Mouse (Mus musculus) liver, embryonic 13.5 days (tissue): Measurements from ENCODE around the gene Tcl1. TPM values are rescaled to one million over a fixed set of nuclear protein-coding genes. Genes with fewer than 3 reads are reported as not detected.
A peak's percentile ranks its signal among the peaks of the same experiment; 100 is the strongest.

Source experiments
- ATAC-seq: fragments of 200-750 bp; cut with Nextera tagmentation; 2 replicates; pipeline ENCODE4 v1.8.0; 2017; ENCODE audit warnings: low read depth, mild to moderate bottlenecking, moderate number of reproducible peaks, moderate library complexity
- DNase-seq: peaks from one replicate; pipeline ENCODE4 v3.0.0; 2022
- H3K27ac ChIP-seq: fragments of 300-500 bp; sonication (generic); 2 replicates; pipeline ENCODE4 v1.5.1; 2015; ENCODE audit warnings: moderate library complexity, mild to moderate bottlenecking, inconsistent platforms
- H3K27me3 ChIP-seq: fragments of 300-500 bp; sonication (generic); 2 replicates; pipeline ENCODE4 v1.6.1; 2015; ENCODE audit warnings: mild to moderate bottlenecking, inconsistent platforms
- H3K36me3 ChIP-seq: fragments of 300-500 bp; sonication (generic); 2 replicates; pipeline ENCODE4 v1.6.1; 2015; ENCODE audit warnings: mild to moderate bottlenecking, inconsistent platforms
- H3K4me1 ChIP-seq: fragments of 300-500 bp; sonication (generic); replicated peaks from 2 replicates; pipeline ENCODE4 v1.6.1; 2015; ENCODE audit warnings: inconsistent platforms
- H3K4me2 ChIP-seq: fragments of 300-500 bp; sonication (generic); 2 replicates; pipeline ENCODE4 v1.6.1; 2015; ENCODE audit warnings: inconsistent platforms, mild to moderate bottlenecking, moderate library complexity
- H3K4me3 ChIP-seq: fragments of 300-500 bp; sonication (generic); replicated peaks from 2 replicates; pipeline ENCODE4 v1.5.1; 2015; ENCODE audit warnings: mild to moderate bottlenecking, inconsistent platforms
- H3K9ac ChIP-seq: fragments of 300-500 bp; sonication (generic); 2 replicates; pipeline ENCODE4 v1.6.1; 2015; ENCODE audit warnings: mild to moderate bottlenecking, inconsistent platforms
- H3K9me3 ChIP-seq: fragments of 300-500 bp; sonication (generic); replicated peaks from 2 replicates; pipeline ENCODE4 v1.6.1; 2016; ENCODE audit warnings: inconsistent platforms
- WGBS: fragments of 180-500 bp; shearing (Covaris S2); methylation state at CpG from one replicate; pipeline ENCODE4 v1.1.7; 2015; ENCODE audit not compliant: insufficient replicate concordance; 5-methylcytosine and 5-hydroxymethylcytosine counted together
- polyA plus RNA-seq: library from polyadenylated mRNA; unstranded; fragments of >200 nt; fragmentation: Nextera tagmentation; extraction: Ambion mirVana; gene quantifications from 2 replicates; pipeline ENCODE4 v1.2.1, GENCODE M21; 2015

The Tcl1 gene
- not detected in 2 replicates for polyA plus RNA-seq

DNA sequence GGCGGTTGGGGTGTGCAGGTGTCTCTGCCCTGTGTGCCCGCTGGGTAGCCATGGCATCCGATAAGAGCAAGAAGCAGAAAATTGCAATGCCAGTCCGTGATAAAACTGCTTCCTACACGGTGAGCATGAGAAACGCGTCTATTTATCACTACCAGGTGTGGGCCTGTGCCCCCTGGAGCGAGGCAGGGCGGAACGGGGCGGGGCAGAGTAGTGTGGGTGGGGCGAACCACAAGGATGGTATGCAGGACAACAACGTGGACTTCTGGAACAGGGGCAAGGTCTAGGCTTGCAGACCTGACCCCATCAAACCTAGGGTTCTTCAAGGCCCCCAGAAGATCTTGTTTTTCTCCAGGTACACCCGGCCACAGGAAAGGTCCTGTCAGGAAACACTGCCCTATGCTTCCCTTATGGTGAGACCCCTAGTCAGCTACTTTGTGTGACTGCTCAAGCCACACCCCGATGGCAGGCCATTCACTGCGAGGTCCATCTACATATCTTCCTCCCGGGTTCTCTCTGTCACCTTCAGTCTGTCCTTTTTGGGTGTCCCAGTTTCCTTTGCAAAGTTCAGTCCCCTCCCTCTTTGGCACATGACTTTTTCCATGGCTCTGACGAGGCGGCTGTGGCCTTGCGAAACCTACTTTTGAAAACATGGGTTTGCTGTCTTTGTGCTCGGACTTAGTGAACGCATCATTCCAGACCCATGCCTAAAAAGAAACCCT, at the start of gene Tcl1:
Tcl1 (minus strand) TSS at position 193 of the 719 bp plus-strand sequence.
- Histone ChIP-seq H3K4me2 (no peak within 1 kb of the TSS), H3K4me1 (no peaks in the 10 kb centered on the region), H3K9ac (no peak within 1 kb of the TSS), H3K36me3 (no peaks in the 10 kb centered on the region), H3K27ac (no peak within 1 kb of the TSS), H3K9me3 (peaks cover 3% of the 10 kb centered on the region; the same call in 1 of the 2 replicates), H3K27me3 (no peaks in the 10 kb centered on the region), H3K4me3 (no peak within 1 kb of the TSS)
- no peak for ATAC-seq
- no peak for DNase-seq
- 71% methylated on average over 22 of the region's 22 CpGs for WGBS

DNA sequence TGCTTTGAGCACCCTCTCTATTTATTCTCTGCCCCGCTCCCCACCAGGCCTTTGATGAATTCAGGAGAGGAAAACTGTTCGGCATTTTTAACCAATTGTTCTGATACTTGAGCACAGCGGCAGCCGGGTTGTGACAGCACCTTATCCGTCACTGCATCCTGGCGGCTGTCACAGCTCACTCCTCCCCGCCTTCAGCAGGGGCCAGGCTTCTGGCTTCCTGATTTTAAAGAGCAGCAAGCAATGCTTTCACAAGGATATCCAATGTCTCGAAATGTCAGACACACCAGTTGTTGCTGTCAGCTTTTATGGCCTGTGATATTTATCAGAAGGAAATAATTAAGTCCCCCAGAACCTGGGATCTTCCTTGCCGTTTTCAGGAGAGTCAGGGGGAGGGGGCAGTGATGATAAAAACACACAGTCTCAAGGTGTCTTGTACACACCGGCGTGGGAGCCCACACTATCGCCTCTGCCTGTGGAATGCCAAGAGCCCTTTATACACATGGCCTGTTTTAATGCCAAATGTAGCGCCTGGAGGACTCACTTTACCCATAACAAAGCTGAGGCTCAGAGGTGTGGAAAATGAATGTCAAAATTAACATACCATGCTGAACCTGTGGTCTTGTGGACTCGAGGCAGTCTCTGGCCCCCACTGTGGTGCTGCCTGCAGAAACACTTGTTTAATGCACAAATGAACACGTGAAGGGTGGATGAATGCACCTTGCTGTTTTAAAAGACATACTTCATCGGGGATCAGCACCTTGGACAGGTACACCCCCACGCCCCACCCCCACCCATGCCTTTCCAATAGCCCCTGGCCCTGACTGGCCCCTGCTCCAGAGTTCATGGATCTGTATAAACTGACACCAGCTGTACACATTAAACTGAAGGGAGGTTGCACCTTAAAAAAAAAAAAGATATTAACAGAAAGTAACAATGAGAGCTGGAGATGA, 48.7 kb upstream of the Tcl1 start:
- no peaks in the 10 kb centered on the region for H3K27me3 ChIP-seq
- H3K27ac ChIP-seq = no peak overlapping the region
- WGBS = 51% methylated on average over 17 of the region's 17 CpGs
- no peak for ATAC-seq
- H3K4me1 ChIP-seq = no peaks in the 10 kb centered on the region
- H3K4me2 ChIP-seq = no peak overlapping the region
- no peak overlapping the region for H3K4me3 ChIP-seq
- no peaks in the 10 kb centered on the region for H3K36me3 ChIP-seq
- no peak for DNase-seq
- H3K9ac ChIP-seq = no peak overlapping the region
- peaks cover 3% of the 10 kb centered on the region; the same call in 1 of the 2 replicates for H3K9me3 ChIP-seq

DNA sequence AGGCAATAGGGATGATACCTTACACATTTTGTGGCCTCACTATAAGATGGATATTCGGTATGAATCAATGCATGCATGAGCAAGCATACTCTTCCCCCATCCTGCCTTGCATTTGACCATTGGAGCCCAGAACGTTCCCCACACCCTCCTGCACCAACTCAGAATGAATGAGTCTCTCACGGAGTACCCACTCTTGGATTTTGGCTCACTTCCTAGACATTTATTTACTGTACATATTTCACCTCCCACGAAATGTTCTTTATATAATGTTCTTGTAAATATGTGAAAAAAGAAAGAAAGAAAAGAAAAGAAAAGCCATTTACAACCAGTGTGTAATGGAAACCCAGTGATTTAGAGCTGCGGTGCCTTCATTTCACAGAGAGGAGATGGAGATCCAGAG, 44.5 kb upstream of the Tcl1 start:
- whole genome bisulfite sequencing = 49% methylated on average over 5 of the region's 5 CpGs
- no peak for ATAC-seq
- Histone ChIP-seq H3K4me1 (no peaks in the 10 kb centered on the region), H3K4me2 (no peak overlapping the region), H3K9ac (no peak overlapping the region), H3K27ac (no peak overlapping the region), H3K9me3 (no peaks in the 10 kb centered on the region; the same call in 1 of the 2 replicates), H3K27me3 (no peaks in the 10 kb centered on the region), H3K4me3 (no peak overlapping the region), H3K36me3 (no peaks in the 10 kb centered on the region)
- no peak for DNase-seq

- ATAC-seq (no peak), DNase-seq (no peak)
- Histone ChIP-seq H3K36me3 (no peaks in the 10 kb centered on the region), H3K27me3 (no peaks in the 10 kb centered on the region), H3K27ac (no peak overlapping the region), H3K4me2 (no peak overlapping the region), H3K9me3 (no peaks in the 10 kb centered on the region), H3K4me1 (no peaks in the 10 kb centered on the region), H3K4me3 (no peak overlapping the region), H3K9ac (no peak overlapping the region)
- 7% methylated on average over 3 of the region's 3 CpGs for WGBS
These were observed 43.5 kb upstream of the Tcl1 start for GRCm38 (mm10) chr12:105266096-105266495.

- WGBS = 38% methylated on average over 4 of the region's 4 CpGs
- Histone ChIP-seq H3K4me2 (no peak overlapping the region), H3K27ac (no peak overlapping the region), H3K27me3 (no peaks in the 10 kb centered on the region), H3K9me3 (0 out of 2 replicates have a peak, but pooled peaks cover 3% of the 10 kb centered on the region), H3K4me3 (no peak overlapping the region), H3K36me3 (no peaks in the 10 kb centered on the region), H3K9ac (no peak overlapping the region), H3K4me1 (no peaks in the 10 kb centered on the region)
- ATAC-seq (no peak), DNase-seq (no peak)
These were observed 36.6 kb upstream of the Tcl1 start for GRCm38 (mm10) chr12:105259221-105259620.

GRCm38 (mm10) chr12:105258787-105259186, 36.2 kb upstream of the Tcl1 start:
- no peak overlapping the region for H3K4me3 ChIP-seq
- DNase-seq = no peak
- H3K4me2 ChIP-seq = no peak overlapping the region
- H3K27me3 ChIP-seq = no peaks in the 10 kb centered on the region
- no peaks in the 10 kb centered on the region for H3K36me3 ChIP-seq
- no peak for ATAC-seq
- H3K9me3 ChIP-seq = 0 out of 2 replicates have a peak, but pooled peaks cover 3% of the 10 kb centered on the region
- no peaks in the 10 kb centered on the region for H3K4me1 ChIP-seq
- no peak overlapping the region for H3K27ac ChIP-seq
- no peak overlapping the region for H3K9ac ChIP-seq
- 6% methylated on average over 9 of the region's 9 CpGs for WGBS

DNA sequence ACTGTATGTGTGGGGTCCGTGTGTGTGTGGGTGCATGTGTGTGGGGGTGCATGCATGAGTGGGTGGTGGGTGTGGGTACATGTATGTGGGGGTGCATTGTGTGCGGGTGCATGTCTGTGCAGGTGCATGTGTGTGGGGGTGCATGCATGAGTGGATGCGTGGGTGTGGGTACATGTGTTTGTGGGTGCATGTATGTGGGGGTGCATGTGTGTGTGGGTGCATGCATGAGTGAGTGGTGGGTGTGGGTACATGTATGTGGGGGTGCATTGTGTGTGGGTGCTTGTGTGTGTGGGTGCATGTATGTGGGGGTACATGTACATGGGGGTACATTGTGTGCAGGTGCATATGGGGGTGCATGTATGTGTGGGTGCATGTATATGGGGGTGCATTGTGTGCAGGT, 31.2 kb upstream of the Tcl1 start:
- Histone ChIP-seq H3K9me3 (0 out of 2 replicates have a peak, but pooled peaks cover 3% of the 10 kb centered on the region), H3K27ac (no peak overlapping the region), H3K9ac (no peak overlapping the region), H3K4me3 (no peak overlapping the region), H3K36me3 (no peaks in the 10 kb centered on the region), H3K4me2 (no peak overlapping the region), H3K27me3 (no peaks in the 10 kb centered on the region), H3K4me1 (peaks cover 2% of the 10 kb centered on the region; the same call in 1 of the 2 replicates)
- 73% methylated on average over 3 of the region's 3 CpGs for WGBS
- no peak for DNase-seq
- ATAC-seq = no peak

DNA sequence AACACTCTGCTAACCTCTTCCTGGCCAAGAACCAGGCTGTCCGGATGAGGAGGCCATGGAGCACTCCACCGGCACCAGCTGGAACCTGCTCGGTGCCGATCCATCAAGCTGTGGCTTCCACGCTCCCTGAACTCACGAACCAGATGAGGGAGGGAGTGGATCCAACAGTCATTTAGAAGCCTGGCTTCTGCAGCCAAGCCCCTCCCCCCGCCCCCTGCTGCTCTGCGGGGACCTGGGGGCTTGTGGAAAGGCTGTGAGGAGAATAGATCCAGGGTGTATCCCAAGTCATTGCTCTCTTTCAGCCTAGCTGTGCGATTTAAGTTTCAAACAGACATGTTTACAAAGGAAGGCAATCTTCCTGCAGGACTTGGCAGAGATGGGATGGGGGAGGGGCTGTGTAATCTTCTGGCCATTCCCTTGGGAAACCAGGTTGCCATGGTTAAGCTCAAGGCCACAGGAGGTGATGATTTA, 26.2 kb upstream of the Tcl1 start:
- DNase-seq (no peak), ATAC-seq (no peak)
- Histone ChIP-seq H3K4me2 (0 out of 2 replicates have a peak overlapping the region, but pooled peaks have one; percentile 8), H3K9me3 (no peaks in the 10 kb centered on the region), H3K4me3 (no peak overlapping the region), H3K27ac (no peak overlapping the region), H3K4me1 (peaks cover 3% of the 10 kb centered on the region; the same call in 1 of the 2 replicates), H3K27me3 (no peaks in the 10 kb centered on the region), H3K36me3 (no peaks in the 10 kb centered on the region), H3K9ac (no peak overlapping the region)
- 11% methylated on average over 9 of the region's 9 CpGs for WGBS

DNA sequence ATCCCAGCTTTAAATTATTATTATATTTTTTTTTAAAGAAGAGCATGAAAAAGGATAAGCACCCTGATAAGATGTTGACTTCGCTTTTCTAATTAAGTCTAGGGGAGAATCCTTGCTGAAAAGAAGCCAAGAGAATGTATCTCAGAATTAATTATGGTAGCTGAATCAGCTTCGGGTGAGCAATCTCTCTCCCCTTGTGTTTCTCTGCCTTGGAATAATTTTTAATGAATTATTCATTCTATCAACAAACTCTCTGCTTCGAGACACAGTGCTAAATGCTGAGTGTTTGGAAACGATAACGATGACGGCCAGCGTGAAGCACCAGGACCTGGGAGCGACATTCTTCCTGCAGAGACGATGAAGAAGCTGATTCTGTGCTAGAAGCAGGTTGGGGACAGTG, 16.5 kb upstream of the Tcl1 start:
- ATAC-seq (no peak), DNase-seq (no peak)
- WGBS = 71% methylated on average over 9 of the region's 9 CpGs

GRCm38 (mm10) chr12:105235091-105235490, 12.5 kb upstream of the Tcl1 start:
- Histone ChIP-seq H3K27ac (no peak overlapping the region), H3K36me3 (no peaks in the 10 kb centered on the region), H3K27me3 (no peaks in the 10 kb centered on the region), H3K9ac (no peak overlapping the region), H3K9me3 (0 out of 2 replicates have a peak, but pooled peaks cover 4% of the 10 kb centered on the region), H3K4me2 (no peak overlapping the region), H3K4me1 (no peaks in the 10 kb centered on the region), H3K4me3 (no peak overlapping the region)
- no peak for ATAC-seq
- 29% methylated on average over 3 of the region's 3 CpGs for WGBS
- no peak for DNase-seq

More for the DNA sequence above, 16.5 kb upstream of the Tcl1 start:
- Histone ChIP-seq H3K27me3 (no peaks in the 10 kb centered on the region), H3K4me2 (no peak overlapping the region), H3K36me3 (no peaks in the 10 kb centered on the region), H3K4me3 (no peak overlapping the region), H3K27ac (no peak overlapping the region), H3K9ac (no peak overlapping the region), H3K4me1 (no peaks in the 10 kb centered on the region), H3K9me3 (peaks cover 4% of the 10 kb centered on the region; the same call in 1 of the 2 replicates)

DNA sequence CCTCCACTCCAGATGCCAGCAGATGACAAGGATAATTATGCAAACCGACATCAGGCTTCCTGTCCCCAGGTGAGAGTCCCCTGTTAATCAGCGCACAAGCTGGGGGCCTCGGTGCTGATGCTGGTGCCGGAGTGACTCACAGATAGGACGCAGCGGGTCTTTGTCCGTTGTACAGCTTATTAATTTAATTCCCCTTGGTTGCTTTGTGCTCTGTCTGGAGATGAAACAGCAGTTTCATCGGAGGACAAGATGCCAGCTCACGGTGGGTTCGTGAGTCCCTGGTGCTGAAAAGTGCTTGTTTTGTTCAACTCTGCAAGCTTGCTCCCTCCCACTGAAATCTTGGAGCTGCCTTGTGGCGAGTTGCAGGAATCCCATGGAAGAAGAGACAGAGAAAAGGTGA, 11.8 kb upstream of the Tcl1 start:
- H3K9ac ChIP-seq = no peak overlapping the region
- H3K36me3 ChIP-seq = no peaks in the 10 kb centered on the region
- no peak overlapping the region for H3K4me3 ChIP-seq
- 63% methylated on average over 11 of the region's 11 CpGs for WGBS
- no peak overlapping the region for H3K4me2 ChIP-seq
- DNase-seq = no peak
- ATAC-seq = no peak
- H3K27ac ChIP-seq = no peak overlapping the region
- H3K9me3 ChIP-seq = no peaks in the 10 kb centered on the region
- no peaks in the 10 kb centered on the region for H3K4me1 ChIP-seq
- no peaks in the 10 kb centered on the region for H3K27me3 ChIP-seq
